Mouse (Mus musculus): ENCODE measurements around the gene Fam19a2.

DNA sequence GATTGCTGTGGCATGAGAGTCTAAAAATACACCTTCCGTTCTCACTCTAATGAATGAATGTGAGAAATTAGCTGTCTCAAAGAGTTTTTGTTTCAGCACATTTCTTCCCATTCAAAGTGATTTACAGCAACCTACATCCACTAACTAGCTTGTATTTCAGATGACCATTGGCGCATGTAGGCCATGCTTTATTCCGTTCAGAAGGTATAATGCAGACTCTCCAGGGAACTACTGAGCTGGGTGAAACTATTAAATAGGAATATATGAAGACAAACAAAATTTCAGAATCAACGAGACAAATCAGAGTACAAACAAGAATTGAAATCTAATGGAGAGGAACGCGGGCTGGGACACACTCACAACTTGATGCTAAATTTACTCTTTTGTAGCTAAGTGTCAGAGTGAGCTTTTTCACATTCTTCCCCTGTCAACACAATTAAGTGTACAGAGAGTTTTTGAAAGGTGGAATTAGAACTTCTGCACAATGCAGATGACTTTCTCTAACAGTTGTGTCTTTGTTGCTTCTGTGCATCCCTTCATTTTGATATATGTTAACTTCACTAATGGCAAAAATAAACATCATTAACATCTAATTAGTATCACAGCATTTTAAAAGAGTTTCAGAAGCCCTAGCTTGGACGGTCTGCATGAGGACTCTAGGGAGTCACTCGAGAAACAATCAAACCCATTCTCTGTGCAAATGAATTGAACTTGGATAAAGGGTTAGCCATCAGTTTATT is 428.6 kb downstream of the Fam19a2 start:
- TF ChIP-seq CTCF (IDR thresholded peaks at IDR 0.05; ENCODE audit: borderline replicate concordance, extremely low read depth, insufficient read depth, insufficient read length) (no peak), POLR2A (IDR thresholded peaks at IDR 0.05; ENCODE audit: borderline replicate concordance, extremely low read depth, insufficient read depth, insufficient read length, poor library complexity, severe bottlenecking) (no peak)

All from brain, embryonic 14.5 days (tissue).